Mouse (Mus musculus): ENCODE measurements at regions not wholly inside any gene's neighbourhood (a gene's known extent, or its start where the extent isn't known, plus 50 kb on each side); places are given as distances from the start of the nearest gene placed in this dataset.

DNA sequence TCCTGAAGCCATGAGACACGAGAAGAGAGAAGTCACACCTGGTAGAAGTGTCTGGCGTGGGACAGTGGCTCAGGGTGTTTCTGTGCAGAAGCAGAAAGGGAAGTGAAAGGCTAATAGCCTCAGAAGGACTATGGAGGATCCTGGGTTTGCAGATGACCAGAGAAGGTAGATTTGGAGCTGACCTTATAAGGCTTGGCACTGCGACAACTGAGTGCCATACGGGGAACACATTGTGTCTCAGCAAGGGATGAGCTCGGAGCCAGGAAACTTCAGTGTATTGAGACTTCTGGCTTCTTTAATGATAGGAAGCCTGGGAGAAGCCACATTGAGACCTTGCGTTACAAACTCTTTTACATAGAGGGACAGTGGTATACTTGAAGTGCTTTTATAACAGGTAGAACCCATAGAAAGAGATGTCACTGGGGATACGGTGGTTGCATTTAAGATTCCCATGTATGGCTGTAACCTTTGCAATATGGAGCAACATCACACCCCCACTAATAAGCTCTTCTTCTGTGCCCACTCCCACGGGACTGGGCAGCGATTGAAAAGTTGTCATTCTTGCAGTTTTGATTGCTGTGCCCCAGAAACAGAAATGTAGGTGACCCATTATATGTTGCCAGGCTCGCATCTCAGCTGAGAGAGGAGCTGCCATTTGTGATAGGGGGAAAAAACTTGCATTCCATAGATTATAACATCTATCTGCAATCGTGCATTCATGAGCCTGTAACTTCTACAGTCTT, 61.8 kb upstream of the Dync1i1 start:
- Histone ChIP-seq H3K4me1 (ENCODE audit: control insufficient read depth, insufficient read depth, low read length) (no peaks in the 10 kb centered on the region), H3K27me3 (ENCODE audit: control insufficient read depth, insufficient read depth, low read length) (no peaks in the 10 kb centered on the region), H3K36me3 (replicated peaks; ENCODE audit: control insufficient read depth, insufficient read depth, low read depth, low read length) (no peaks in the 10 kb centered on the region), H3K4me2 (ENCODE audit: low read depth, low read length) (no peak overlapping the region), H3K9me3 (replicated peaks; ENCODE audit: control insufficient read depth, low read length) (no peaks in the 10 kb centered on the region), H3K27ac (replicated peaks; ENCODE audit: low read depth, low read length) (no peak overlapping the region), H3K4me3 (ENCODE audit: low read depth, low read length) (no peak overlapping the region), H3K9ac (replicated peaks; ENCODE audit: low read length) (no peak overlapping the region)
- WGBS = 88% methylated on average over 11 of the region's 11 CpGs
- DNase-seq (ENCODE audit: low spot score) = no peak
- no peak for ATAC-seq (replicated peaks; ENCODE audit: insufficient number of reproducible peaks, low FRiP score, low TSS enrichment, low read depth)

GRCm38 (mm10) chr6:5645150-5645732, 80.2 kb upstream of the Dync1i1 start:
- 26% methylated on average over 9 of the region's 9 CpGs for WGBS
- no peak overlapping the region for H3K4me2 ChIP-seq (ENCODE audit: low read depth, low read length)
- ATAC-seq (replicated peaks; ENCODE audit: insufficient number of reproducible peaks, low FRiP score, low TSS enrichment, low read depth) = no peak

DNA sequence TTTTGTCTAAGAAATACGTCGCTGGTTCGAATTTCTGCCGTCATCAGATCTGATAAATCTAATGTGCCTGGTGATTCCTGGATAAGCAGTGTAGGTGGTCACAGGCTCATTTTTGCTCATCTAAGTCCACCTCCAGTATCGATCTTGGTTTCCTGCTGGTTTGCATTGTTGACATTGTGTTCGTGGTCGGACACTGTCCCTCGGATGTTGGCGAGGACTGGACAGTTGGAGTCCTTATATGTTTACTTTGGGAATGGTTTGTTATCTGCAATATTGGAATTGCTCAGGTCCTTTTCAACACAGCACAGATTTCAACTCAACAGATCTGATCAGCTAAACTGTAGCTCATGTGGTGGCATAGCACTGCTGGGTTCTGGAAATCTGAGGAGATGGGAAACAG, 91.2 kb upstream of the Dync1i1 start:
- Histone ChIP-seq H3K27me3 (ENCODE audit: control insufficient read depth, insufficient read depth, low read length) (no peaks in the 10 kb centered on the region), H3K36me3 (replicated peaks; ENCODE audit: control insufficient read depth, insufficient read depth, low read depth, low read length) (no peaks in the 10 kb centered on the region), H3K4me1 (ENCODE audit: control insufficient read depth, insufficient read depth, low read length) (no peaks in the 10 kb centered on the region), H3K4me3 (ENCODE audit: low read depth, low read length) (no peak overlapping the region), H3K27ac (replicated peaks; ENCODE audit: low read depth, low read length) (no peak overlapping the region), H3K9ac (replicated peaks; ENCODE audit: low read length) (no peak overlapping the region), H3K4me2 (ENCODE audit: low read depth, low read length) (no peak overlapping the region), H3K9me3 (replicated peaks; ENCODE audit: control insufficient read depth, low read length) (no peaks in the 10 kb centered on the region)
- ATAC-seq (replicated peaks; ENCODE audit: insufficient number of reproducible peaks, low FRiP score, low TSS enrichment, low read depth) = no peak
- DNase-seq (ENCODE audit: low spot score) = no peak
- WGBS = 85% methylated on average over 9 of the region's 9 CpGs

More at GRCm38 (mm10) chr6:5645150-5645732, 80.2 kb upstream of the Dync1i1 start:
- Histone ChIP-seq H3K27ac (replicated peaks; ENCODE audit: low read depth, low read length) (no peak overlapping the region), H3K27me3 (ENCODE audit: control insufficient read depth, insufficient read depth, low read length) (no peaks in the 10 kb centered on the region), H3K4me1 (ENCODE audit: control insufficient read depth, insufficient read depth, low read length) (no peaks in the 10 kb centered on the region), H3K4me3 (ENCODE audit: low read depth, low read length) (no peak overlapping the region), H3K9me3 (replicated peaks; ENCODE audit: control insufficient read depth, low read length) (no peaks in the 10 kb centered on the region), H3K9ac (replicated peaks; ENCODE audit: low read length) (no peak overlapping the region), H3K36me3 (replicated peaks; ENCODE audit: control insufficient read depth, insufficient read depth, low read depth, low read length) (no peaks in the 10 kb centered on the region)
- DNase-seq (ENCODE audit: low spot score) = peak; percentile 87

DNA sequence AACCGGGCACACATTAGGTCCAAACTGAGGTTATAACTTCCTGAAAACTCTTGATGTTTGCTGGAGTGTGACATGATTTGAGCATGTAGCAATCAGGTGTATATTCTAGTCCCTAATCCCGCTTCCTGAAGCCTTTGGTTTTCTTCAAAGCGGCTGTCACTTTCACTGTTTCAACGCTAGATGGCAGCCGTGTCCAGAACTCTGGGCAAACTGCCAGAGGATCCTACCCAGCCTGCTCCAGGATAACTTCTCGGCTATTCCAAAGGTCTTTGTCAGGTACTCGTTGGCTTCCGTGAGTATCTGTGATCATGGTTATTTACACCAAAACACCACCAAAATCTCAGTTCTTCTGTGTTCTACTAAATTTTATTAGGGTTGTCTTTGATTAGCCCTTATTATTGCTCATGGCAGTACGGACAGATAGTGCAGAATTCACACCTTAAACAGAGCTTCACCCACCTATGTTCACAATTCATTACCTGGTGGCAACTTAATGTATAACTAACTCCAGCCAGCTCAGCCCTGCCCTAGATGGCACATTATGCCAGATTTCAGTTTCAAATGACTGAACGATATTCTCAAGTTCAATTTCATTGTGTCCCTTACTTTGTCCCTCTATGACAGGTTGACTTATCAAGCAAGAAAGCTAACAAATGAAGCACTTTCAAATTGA, 92.3 kb upstream of the Dync1i1 start:
- Histone ChIP-seq H3K4me1 (ENCODE audit: control insufficient read depth, insufficient read depth, low read length) (no peaks in the 10 kb centered on the region), H3K9me3 (replicated peaks; ENCODE audit: control insufficient read depth, low read length) (no peaks in the 10 kb centered on the region), H3K4me3 (ENCODE audit: low read depth, low read length) (no peak overlapping the region), H3K4me2 (ENCODE audit: low read depth, low read length) (no peak overlapping the region), H3K9ac (replicated peaks; ENCODE audit: low read length) (no peak overlapping the region), H3K27ac (replicated peaks; ENCODE audit: low read depth, low read length) (no peak overlapping the region), H3K27me3 (ENCODE audit: control insufficient read depth, insufficient read depth, low read length) (no peaks in the 10 kb centered on the region), H3K36me3 (replicated peaks; ENCODE audit: control insufficient read depth, insufficient read depth, low read depth, low read length) (no peaks in the 10 kb centered on the region)
- 23% methylated on average over 10 of the region's 10 CpGs for WGBS
- DNase-seq (ENCODE audit: low spot score) = peak; percentile 83
- ATAC-seq (replicated peaks; ENCODE audit: insufficient number of reproducible peaks, low FRiP score, low TSS enrichment, low read depth) = no peak

GRCm38 (mm10) chr6:5624085-5624484, 101.4 kb upstream of the Dync1i1 start:
- Histone ChIP-seq H3K4me3 (ENCODE audit: low read depth, low read length) (no peak overlapping the region), H3K27me3 (ENCODE audit: control insufficient read depth, insufficient read depth, low read length) (no peaks in the 10 kb centered on the region), H3K4me2 (ENCODE audit: low read depth, low read length) (no peak overlapping the region), H3K36me3 (replicated peaks; ENCODE audit: control insufficient read depth, insufficient read depth, low read depth, low read length) (no peaks in the 10 kb centered on the region), H3K27ac (replicated peaks; ENCODE audit: low read depth, low read length) (no peak overlapping the region), H3K9me3 (replicated peaks; ENCODE audit: control insufficient read depth, low read length) (no peaks in the 10 kb centered on the region), H3K4me1 (ENCODE audit: control insufficient read depth, insufficient read depth, low read length) (no peaks in the 10 kb centered on the region), H3K9ac (replicated peaks; ENCODE audit: low read length) (no peak overlapping the region)
- ATAC-seq (replicated peaks; ENCODE audit: insufficient number of reproducible peaks, low FRiP score, low TSS enrichment, low read depth) (no peak), DNase-seq (ENCODE audit: low spot score) (no peak)
- 75% methylated on average over 2 of the region's 2 CpGs for WGBS

- WGBS = 88% methylated on average over 3 of the region's 3 CpGs
- DNase-seq (ENCODE audit: low spot score) (no peak), ATAC-seq (replicated peaks; ENCODE audit: insufficient number of reproducible peaks, low FRiP score, low TSS enrichment, low read depth) (no peak)
- Histone ChIP-seq H3K9me3 (replicated peaks; ENCODE audit: control insufficient read depth, low read length) (no peaks in the 10 kb centered on the region), H3K4me2 (ENCODE audit: low read depth, low read length) (no peak overlapping the region), H3K27ac (replicated peaks; ENCODE audit: low read depth, low read length) (no peak overlapping the region), H3K4me3 (ENCODE audit: low read depth, low read length) (no peak overlapping the region), H3K9ac (replicated peaks; ENCODE audit: low read length) (no peak overlapping the region), H3K4me1 (ENCODE audit: control insufficient read depth, insufficient read depth, low read length) (no peaks in the 10 kb centered on the region), H3K27me3 (ENCODE audit: control insufficient read depth, insufficient read depth, low read length) (no peaks in the 10 kb centered on the region), H3K36me3 (replicated peaks; ENCODE audit: control insufficient read depth, insufficient read depth, low read depth, low read length) (no peaks in the 10 kb centered on the region)
Measured at GRCm38 (mm10) chr6:5621582-5621981, 103.9 kb upstream of the Dync1i1 start.

DNA sequence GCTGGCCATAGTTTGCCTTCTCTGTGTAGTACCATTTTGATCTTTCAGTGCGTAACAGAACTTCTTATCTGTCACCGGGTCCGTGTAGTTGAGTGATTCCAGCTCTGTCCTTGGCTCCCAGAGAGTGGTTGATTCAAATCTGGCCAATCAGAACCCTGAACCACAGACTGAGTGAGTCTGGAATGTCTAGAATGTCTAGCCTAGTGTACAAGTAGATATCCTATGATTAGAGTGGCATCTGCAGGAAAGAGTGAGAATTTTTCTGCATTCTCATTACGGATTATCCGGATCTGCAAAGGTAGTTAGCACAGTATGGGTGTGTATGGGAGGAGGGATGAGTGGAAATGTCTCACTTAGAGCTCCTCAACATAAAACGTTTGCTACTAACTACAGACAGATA, 97.9 kb upstream of the Pdk4 start:
- 74% methylated on average over 6 of the region's 6 CpGs for WGBS
- no peaks in the 10 kb centered on the region for H3K27me3 ChIP-seq (ENCODE audit: control insufficient read depth, insufficient read depth, low read length)
- H3K36me3 ChIP-seq (replicated peaks; ENCODE audit: control insufficient read depth, insufficient read depth, low read depth, low read length) = no peaks in the 10 kb centered on the region
- H3K4me3 ChIP-seq (ENCODE audit: low read depth, low read length) = no peak overlapping the region
- H3K4me2 ChIP-seq (ENCODE audit: low read depth, low read length) = no peak overlapping the region
- no peaks in the 10 kb centered on the region for H3K9me3 ChIP-seq (replicated peaks; ENCODE audit: control insufficient read depth, low read length)
- H3K27ac ChIP-seq (replicated peaks; ENCODE audit: low read depth, low read length) = no peak overlapping the region
- H3K9ac ChIP-seq (replicated peaks; ENCODE audit: low read length) = no peak overlapping the region
- no peaks in the 10 kb centered on the region for H3K4me1 ChIP-seq (ENCODE audit: control insufficient read depth, insufficient read depth, low read length)
- ATAC-seq (replicated peaks; ENCODE audit: insufficient number of reproducible peaks, low FRiP score, low TSS enrichment, low read depth) (no peak), DNase-seq (ENCODE audit: low spot score) (peak; percentile 4)

DNA sequence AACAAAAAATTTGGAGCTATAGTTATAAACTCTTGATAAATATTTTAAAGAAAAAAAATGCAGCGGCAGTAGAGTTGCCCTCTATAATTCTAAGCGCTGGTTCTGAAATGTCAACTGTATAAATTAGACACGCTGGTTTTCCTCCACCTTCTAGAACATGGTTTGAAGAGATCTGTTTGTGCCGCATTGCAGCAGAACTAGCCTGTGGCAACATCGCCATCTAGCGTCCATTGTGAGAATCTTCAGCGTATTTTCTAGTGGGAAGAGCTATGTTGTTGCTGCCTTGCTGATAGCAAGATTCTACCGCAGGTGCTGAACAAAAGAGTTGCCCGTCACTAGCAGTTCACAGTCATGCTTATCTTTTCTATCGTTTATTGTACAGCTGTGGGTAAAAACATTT, 93.5 kb upstream of the Pdk4 start:
- Histone ChIP-seq H3K36me3 (replicated peaks; ENCODE audit: control insufficient read depth, insufficient read depth, low read depth, low read length) (no peaks in the 10 kb centered on the region), H3K9ac (replicated peaks; ENCODE audit: low read length) (no peak overlapping the region), H3K9me3 (replicated peaks; ENCODE audit: control insufficient read depth, low read length) (no peaks in the 10 kb centered on the region), H3K4me3 (ENCODE audit: low read depth, low read length) (no peak overlapping the region), H3K4me2 (ENCODE audit: low read depth, low read length) (no peak overlapping the region), H3K27me3 (ENCODE audit: control insufficient read depth, insufficient read depth, low read length) (no peaks in the 10 kb centered on the region), H3K4me1 (ENCODE audit: control insufficient read depth, insufficient read depth, low read length) (no peaks in the 10 kb centered on the region), H3K27ac (replicated peaks; ENCODE audit: low read depth, low read length) (no peak overlapping the region)
- DNase-seq (ENCODE audit: low spot score) (peak; percentile 91), ATAC-seq (replicated peaks; ENCODE audit: insufficient number of reproducible peaks, low FRiP score, low TSS enrichment, low read depth) (peak; percentile 29; the same call in 1 of the 2 replicates)
- 7% methylated on average over 10 of the region's 10 CpGs for WGBS
